Mouse (Mus musculus): ENCODE measurements around the gene Cct8.
A peak's percentile ranks its signal among the peaks of the same experiment; 100 is the strongest.
"Not testable (repeated sequence)": the region's sequence is repeated elsewhere in the genome, so short reads cannot be mapped to it uniquely, and the experiment has no call there.

Cct8 gene

DNA sequence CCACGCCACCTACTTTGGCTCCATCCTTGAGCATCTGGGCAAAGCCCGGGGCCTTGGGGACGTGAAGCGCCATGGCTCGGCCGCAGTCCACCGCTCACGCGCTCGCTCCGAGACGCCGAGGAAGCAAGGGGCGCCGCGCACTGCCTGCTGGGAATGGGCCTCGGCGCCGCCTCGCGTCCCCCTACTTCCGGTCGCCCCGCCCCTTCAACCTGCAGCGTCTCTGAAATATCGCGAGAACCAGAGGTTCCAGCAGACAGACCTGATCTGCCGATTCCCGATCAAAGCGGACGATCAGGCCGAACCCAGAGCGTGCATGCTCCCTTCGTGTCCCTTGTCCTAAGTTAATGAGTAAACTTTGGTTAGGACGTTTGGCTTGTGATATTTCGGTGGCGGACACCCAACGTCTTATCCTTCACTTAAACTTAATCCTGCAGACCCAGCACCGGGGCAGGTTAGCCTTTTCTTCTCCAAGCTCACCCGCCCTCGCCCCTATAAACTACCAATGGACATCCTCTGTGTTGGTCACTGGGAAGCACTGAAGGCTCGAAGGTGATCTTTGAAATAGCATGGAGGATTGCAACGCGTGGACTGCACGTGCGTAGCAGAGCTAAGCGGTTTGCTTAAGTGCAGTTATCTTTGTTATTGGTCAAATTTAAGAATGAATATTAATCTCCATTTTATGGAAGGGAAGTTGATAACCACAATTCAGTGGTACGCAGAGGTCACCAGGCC, at the start of gene Cct8:
Gene Cct8, minus strand, starts transcription at position 158 of the 732 bp plus-strand sequence.
- DNase-seq (ENCODE audit: low spot score in 2 of 2) = peak; percentile 93 to 94

DNA sequence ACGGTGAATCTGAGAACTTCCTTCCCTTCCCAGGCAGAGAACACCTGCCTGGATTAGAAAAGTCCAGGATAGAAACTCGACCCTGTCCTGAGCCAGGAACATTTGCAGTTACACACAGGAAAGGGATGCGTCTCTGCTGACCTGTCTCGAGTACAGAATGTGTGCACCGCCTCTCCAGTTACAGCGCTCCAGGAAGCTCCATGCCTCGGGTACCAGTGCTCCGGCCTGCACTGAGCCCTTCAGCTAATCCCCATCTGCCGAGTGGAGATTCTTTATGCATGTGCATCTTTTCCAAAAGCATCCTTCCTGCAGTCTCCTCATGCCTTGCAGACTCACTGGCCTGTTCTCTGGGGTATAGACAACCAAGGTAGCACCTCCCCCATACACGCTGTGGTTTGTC, 33.1 kb upstream of the Cct8 start:
- DNase-seq (ENCODE audit: low spot score in 2 of 2) = no peak

DNA sequence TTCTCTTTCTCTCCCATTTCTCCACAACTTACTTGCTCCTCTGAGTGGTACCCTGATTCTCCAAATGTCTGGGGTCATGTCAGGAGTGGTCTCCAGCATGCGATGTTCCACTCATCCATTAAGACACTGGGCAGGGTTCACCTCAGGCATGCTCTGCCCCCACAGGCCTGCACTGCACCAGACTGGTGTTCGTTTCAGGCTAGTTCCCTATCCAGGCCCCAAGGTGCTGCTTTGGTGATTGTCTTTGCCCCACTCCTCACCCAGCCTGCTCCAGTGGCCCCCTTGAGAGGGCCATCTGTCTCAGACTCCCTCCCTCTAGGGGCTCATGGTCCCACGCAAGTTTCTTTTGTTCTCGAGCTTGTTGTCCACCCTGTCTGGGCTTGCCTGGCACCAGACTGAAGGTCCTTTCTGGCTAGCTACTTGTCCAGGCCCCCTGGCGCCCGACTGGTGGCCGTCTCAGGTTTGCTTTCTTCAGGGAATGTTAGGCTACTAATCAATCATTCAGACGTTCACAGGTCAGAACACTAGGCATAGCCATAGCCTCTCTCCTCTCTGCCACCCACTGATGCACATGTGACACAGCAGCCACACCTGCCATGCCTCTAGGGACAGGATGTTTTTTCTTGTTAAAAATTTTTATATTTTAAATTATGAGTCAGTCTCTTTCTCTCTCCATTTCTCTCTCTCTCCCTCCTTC, 32.0 kb upstream of the Cct8 start:
- DNase-seq (ENCODE audit: low spot score in 2 of 2) = no peak

DNA sequence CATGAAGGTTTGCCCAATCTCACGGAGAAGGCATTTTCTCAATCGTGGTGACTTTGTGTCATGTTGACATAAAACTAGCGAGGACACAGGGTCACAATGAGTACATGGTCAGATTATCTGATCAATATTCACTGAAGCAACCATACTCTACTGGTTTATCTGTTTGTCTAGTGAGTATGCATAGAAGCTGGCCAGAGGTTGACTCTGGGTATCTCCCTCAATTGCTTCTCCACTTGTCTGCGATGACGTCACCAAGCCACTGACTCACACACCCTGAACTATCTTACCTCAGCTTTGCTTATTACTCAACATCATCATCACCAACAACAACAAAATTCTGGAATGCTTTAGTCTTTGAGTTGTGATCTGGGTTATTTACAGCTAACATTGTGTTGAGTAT, 28.6 kb upstream of the Cct8 start:
- no peak for DNase-seq (ENCODE audit: low spot score in 2 of 2)

DNA sequence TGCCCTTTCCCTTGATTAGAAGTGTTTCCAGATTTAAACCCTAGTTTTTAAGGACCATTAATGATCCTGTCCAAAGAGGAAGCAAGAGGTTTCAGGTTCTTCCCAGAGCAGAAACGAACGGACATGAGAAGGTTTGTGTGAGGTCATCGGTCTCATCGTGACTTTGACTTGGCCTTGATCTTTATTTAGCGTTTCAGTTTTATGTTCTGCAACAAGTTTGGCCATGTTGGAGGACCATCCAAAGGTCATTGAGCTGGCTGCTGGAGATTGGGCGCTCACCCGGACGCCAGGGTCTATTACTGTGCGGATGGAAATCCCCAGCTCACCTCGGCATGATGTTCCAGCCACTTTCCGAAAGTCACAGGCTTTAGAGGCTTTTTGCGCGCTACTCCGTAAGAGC, 16.7 kb upstream of the Cct8 start:
- DNase-seq (ENCODE audit: low spot score in 2 of 2) = no peak

DNA sequence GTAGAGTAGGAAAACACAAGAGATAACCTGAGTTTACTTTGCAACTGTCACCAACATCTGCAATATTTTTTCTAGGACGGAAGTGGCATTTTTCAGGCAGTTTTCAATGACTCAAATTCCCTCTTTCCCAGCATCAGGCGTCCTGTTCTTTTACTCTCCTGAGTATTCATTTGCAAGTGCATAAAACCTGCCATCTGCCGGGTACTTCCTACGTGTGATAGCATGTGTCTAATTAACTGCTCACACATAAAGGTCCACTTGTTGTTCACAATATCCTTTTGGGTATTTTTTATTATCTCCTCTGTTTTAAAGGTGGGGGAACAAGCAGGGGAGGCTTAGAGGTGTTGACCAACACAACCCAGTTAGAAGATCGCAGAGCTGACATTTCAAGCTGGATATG, 16.0 kb upstream of the Cct8 start:
- no peak for DNase-seq (ENCODE audit: low spot score in 2 of 2)

DNA sequence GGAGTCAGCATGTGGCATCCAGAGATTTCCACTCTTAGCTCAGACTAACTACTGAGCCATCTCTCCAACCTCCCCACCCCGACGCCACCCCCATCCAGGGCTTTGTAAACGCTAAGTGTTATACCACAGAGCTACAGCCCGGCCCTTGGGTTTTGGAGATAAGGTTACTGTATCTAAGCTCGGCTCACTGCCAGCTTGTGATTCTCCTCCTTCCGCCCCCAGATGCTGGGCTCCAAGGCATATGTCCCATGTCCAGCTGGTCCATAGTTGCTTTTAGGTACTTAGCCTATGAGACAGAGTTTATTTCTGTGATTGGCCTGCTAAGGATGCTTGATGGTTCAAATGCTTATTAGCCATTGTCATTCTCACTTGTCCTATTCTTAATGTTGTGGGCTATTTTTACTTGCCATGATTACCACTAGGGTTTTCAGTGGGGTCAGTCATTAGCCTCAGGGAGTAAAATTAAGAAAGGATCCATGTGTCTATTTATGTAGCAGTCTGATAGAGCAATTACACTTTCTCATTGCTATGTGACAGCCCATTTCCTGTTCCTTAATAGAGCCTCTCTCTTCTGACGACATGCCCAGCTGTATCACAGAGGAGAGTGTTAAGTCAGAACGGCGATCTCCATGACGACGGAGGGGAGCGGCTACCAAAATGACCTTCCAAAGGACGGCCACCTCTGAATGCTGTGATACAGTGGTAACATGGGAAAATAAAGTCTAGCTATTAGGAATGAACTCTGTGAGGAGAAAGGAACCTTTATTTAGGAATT, 5.8 kb upstream of the Cct8 start:
- no peak for DNase-seq (ENCODE audit: low spot score in 2 of 2)

DNA sequence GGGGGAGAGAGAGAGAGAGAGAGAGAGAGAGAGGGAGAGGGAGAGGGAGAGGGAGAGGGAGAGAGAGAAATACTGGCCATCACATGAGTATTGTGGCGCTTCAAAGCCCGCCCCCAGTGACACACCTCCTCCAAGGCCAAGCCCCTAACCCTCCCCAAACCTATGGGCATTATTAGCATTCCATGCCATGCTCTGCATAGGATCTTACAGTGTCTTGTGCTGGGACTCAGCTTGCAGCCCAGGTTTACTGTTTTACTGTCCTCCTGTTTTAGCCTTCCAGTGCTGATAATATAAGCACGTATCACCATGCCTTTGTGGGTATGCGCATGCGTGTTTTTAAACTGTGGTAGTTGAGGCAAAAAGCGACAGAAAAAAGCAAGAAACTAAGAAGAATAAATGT, 3.9 kb upstream of the Cct8 start:
- no peak for DNase-seq (ENCODE audit: low spot score in 2 of 2)

DNA sequence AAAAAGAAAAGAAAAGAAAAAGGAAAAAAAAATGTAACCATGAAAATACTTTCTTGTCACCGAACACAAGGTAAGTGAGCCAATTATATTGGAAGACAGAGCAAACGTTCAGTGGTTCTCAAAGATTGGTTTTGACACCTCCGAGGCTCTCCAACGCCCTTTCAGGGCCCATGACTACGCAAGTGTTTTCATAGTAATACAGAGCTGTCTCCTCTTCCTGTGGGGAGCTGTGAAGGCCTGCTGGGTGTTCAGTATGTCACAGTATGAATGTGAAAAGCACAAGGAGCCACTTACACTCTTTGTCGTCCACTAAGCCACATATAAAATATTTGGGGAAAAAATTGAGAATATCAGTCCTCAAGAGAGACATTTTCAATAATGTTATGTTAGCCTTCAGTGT, 1.5 kb upstream of the Cct8 start:
- DNase-seq (ENCODE audit: low spot score in 2 of 2) = no peak

DNA sequence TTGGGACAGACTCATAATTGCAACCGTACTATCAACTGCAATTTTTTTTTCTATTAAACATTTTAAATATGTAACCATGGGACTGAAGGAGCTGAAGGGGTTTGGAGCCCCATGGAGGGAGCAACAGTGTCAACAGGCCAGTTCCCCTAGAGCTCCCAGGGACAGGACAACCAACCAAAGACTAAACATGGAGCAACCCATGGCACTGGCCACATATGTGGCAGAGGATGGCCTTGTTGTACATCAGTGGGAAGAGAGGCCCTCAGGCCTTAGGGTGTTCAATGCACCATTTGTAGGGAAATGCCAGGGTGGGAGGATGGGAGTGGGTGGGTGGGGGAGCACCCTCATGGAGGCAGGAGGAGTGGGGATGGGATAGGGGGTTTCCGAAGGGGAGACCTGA, 1.1 kb upstream of the Cct8 start:
- DNase-seq (ENCODE audit: low spot score in 2 of 2) = no peak

DNA sequence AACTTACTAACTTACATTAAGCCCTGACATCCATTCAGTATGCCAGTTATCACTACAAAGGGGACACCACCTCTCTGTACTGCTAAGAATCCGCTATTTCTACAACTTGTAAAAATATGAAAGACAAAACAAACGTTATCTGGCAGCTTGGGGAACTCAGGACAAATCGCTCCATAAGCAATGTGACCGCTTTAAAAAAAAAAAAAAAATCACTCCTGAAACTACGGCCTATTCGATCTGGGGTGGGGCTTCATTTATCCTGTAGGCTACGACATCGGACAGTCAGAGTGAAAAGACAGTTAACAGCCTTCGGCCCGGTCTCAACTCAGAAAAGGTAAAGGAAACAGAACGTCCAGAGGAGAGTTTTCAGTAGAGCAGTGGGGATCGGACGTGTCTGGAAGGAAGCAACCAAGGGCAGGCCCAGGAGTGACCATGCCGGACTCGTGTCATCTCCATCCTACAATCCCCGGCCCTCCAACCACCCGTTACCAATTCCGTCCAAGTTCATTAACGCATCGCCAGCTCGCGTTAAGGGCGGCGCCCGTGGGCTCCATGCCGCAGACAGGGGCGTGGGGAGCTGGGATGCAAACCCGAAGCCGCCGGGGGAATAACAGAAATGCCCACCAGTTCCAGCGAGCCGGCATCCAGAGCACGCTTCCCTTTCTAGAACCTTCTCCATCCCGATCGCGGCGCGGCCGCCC, 568 bp downstream of the Cct8 start:
- DNase-seq (ENCODE audit: low spot score in 2 of 2) = no peak

DNA sequence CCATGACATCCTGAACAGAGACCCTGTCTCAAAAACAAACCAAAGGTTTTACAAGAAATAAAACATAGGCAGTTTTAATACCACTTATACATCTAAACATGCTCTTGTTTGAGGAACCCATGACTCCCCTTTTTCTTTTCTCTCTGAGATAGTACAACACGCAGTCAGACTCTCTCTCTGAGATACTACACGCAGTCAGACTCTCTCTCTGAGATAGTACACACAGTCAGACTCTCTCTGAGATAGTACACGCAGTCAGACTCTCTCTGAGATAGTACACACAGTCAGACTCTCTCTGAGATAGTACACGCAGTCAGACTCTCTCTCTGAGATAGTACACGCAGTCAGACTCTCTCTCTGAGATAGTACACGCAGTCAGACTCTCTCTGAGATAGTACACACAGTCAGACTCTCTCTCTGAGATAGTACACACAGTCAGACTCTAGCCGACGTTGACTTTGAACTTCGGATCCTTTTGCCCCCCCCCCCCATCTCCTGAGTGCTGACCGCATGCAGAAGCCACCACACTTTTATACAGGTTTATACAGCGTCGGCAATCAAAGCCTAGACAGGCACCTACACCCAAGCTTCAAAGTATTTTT, 3.4 kb downstream of the Cct8 start:
- not testable (repeated sequence) for DNase-seq (ENCODE audit: low spot score in 2 of 2)

DNA sequence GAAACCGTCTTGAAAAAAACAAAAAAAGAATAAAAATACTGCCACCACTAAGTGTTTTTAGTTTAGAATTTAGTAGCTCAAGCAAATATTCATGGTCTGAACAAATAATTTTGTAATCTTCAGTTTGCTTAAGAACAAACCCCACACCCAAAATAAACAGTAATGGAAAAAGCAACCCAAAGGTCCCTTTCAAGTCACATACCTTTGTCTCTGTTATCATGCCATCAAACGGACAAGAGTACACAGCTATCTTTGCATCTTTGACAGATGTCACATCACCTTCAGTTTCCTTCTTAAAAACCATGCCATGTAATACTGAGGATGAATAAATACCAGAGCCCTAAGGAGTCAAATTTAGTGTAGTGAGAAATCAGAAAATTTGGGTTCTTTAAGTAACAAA, 7.1 kb downstream of the Cct8 start:
- no peak for DNase-seq (ENCODE audit: low spot score in 2 of 2)

DNA sequence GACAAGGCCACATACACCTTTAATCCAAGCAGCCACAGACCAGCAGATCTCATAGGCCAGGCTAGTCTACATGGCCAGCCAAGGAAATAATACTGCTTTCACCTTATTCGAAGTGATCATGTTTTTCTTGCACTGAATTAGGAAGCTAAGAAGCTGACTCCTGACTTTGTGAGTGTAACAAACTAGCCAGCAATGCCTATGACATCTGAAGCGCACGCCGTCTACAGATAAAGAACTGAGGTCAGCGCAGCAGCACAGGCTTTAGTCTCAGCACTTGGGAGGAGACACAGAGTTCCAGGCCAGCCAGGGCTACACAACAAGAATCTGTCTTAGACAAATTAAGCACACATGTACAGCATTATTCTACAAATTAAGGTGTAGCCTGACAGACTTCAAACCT, 8.9 kb downstream of the Cct8 start:
- DNase-seq (ENCODE audit: low spot score in 2 of 2) = no peak

DNA sequence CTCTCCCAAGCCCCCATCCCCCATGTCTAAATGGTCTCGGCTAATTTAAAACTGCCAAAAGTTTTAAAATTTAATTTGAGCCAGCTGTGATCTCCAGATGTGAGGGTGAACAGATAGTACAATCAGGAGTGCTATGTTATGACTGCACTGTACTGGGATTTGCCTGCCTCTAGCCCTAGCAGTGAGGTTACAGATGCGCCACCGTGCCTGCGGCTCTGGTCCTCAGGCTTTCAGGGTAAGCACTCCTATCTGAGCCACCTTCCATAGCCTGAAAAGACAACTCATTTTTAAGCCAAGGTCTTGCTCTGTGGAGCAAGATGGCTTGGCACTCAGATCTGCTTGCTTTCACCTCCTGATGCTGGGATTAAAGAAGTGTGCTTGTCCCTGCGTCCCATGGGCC, 11.3 kb downstream of the Cct8 start:
- no peak for DNase-seq (ENCODE audit: low spot score in 2 of 2)

DNA sequence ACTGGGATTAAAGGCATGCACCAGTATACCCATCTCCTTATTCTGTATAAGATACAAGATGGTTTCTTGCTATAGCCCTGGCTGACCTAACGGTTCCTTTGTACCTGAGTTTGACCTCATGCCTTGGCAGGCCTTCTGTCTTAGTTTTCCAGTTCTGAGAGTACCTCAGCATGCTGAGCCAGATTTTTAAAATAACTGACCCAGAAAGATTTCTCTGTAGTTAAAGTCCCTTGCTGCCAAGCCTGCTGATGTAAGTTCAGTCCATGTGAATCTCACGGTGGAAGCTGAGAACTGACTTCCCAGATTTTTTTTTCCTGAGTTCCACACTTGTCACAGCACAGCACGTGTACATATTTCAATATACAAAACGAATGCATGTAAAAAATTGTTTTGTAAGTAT, 25.1 kb downstream of the Cct8 start:
- no peak for DNase-seq (ENCODE audit: low spot score in 2 of 2)

DNA sequence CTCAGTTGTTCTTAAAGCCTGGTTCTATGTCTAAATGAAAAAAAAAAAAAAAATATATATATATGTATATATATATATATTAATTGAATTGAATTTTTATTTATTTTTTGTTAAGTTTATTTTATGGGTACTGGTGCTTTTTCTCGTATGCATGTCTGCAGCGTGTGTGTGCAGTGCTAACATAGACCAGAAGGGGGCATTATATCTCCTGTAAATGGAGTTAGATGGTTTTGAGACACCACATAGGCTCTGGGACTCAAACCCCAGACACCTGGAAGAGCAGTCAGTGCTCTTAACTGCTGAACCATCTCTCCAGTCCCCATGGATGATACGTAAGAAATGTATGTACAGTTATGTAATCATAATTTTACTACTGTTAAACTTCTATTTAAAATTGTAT, 36.9 kb downstream of the Cct8 start:
- no peak for DNase-seq (ENCODE audit: low spot score in 2 of 2)

DNA sequence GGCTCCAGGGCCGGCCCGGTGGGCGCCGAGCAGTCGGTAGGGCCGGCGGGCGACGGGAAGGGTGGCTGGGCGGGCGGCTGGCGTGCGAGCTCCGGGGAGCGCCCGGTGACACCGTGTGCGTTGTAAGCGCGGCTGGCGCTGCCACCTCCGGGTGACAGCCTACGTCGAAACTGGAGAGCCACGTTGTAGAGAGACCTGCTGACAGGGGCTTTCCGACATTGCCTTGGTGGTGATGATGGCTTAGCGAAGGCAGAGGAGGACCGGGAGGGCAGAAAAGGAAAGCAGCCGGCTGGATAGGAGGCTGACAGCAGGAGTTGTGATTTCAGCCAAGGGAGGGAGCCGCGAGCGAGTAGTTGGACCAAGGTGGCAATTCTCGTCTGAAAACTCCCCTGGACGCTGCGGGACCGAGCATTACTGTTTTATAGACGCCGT, 40.5 kb downstream of the Cct8 start:
- DNase-seq (ENCODE audit: low spot score in 2 of 2) = no peak

DNA sequence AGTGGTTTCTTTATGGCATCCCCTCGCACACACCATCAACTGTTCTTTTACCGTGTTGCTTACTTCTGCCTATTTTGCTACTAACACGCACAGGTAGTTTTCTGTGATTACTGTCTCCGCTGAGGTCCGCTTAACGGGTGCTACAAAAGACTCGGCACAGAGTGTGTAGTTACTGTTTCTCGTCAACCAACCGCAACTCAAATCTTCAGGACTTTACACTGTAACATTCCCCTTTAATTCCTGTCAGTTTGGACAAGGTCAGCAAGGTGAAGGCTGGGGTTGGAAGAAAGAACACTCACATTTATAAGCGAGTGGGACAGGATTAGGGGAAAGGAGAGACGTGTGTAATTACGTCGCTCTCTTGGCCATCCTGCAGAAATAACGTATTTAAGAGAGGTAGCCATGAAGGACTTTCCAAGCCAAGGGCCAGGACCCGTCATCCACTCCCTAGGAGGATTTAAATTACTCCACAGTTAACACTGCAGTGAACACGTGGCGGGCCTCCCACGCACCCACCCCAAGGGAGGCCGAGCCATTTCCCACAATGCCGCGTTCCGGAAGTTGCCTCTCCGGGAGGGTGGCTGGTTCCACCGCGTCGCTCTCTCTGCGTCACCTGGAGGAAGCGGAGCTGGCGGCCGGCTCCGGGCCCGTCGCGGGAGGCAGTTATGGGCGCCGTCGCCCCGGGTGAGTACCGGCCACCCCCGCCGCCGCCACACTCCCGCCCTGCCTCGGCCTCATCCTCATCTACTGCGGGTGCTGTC, 41.1 kb downstream of the Cct8 start, which contains the start of gene Usp16:
Gene Usp16, plus strand, starts transcription at position 285 of the 761 bp plus-strand sequence.
- peak; percentile 89 to 91 for DNase-seq (ENCODE audit: low spot score in 2 of 2)

DNA sequence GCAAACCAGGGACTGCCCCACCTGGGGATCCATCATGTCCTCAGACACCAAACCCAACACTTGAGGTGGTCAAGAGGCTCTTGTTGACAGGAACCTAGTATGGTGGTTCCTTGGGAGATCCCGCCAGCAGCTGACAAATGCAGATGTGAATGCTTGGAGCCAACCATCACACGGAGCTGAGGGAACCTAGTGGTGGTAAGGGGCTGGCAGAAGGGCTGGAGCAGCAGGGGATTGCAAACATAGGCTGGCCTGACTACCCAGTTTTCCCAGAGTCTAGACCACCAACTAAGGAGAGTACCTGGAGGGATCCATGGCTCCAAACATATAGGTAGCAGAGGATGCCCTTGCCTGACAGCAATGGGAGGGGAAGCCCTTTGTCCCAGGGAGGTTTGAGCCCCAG, 42.4 kb downstream of the Cct8 start:
- DNase-seq (ENCODE audit: low spot score in 2 of 2) = no peak

DNA sequence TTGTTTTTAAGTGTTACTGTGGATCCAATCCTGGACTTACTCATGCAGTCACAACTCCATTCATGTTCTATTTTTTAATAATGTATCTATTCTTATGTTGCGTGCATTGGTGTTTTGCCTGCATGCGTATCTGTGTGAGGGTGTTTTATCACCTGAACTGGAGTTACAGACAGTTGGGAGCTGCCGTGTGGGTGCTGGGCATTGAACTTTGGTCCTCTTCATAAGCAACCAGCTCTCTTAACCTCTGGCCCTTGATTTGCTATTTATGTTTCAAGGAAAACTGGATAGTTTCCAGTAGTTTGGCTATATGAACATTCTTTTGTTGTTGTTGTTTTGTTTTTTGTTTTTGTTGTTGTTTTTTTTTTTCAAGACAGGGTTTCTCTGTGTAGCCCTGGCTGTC, 50.1 kb downstream of the Cct8 start:
- no peak for DNase-seq (ENCODE audit: low spot score in 2 of 2)
